Mouse (Mus musculus): Measurements from ENCODE around the gene Crybg1. TPM values are rescaled to one million over a fixed set of nuclear protein-coding genes. Genes with fewer than 3 reads are reported as not detected.

Gene Crybg1
- polyA plus RNA-seq, 1 experiment from 2014 or later: 0.43 TPM

DNA sequence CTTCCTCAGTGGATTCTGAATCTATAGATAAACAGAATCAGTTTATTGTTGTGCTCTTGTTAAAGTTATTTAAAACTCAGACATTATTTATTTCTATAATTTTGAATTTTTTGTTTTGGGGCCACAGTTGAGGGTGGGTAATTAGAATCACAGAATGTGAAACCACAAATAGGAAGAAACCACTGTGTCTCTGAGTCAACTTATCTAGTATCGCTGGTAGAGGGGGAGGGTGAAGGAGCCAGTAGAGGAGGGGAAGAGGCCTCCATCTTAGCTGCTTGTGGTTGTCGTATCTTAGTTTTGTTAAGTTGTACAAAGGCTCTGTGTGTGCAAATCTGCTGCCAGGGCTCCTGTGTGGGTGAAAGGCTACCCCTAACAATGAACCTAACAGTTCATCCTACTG, 231.9 kb downstream of the Crybg1 start:
- Histone ChIP-seq H3K4me1 (ENCODE audit: control insufficient read depth, insufficient read depth, low read length) (no peaks in the 10 kb centered on the region), H3K4me3 (ENCODE audit: low read depth, low read length) (no peak overlapping the region), H3K9ac (ENCODE audit: low read length) (no peak overlapping the region), H3K27me3 (ENCODE audit: control insufficient read depth, insufficient read depth, low read length) (no peaks in the 10 kb centered on the region), H3K36me3 (ENCODE audit: control insufficient read depth, insufficient read depth, low read length) (no peaks in the 10 kb centered on the region), H3K27ac (replicated peaks; ENCODE audit: low read depth, low read length) (no peak overlapping the region), H3K9me3 (ENCODE audit: control insufficient read depth, low read length) (no peaks in the 10 kb centered on the region), H3K4me2 (ENCODE audit: low read depth, severe bottlenecking) (no peak overlapping the region)
- ATAC-seq (ENCODE audit: insufficient number of reproducible peaks, low FRiP score, low TSS enrichment, low read depth) (no peak), DNase-seq (ENCODE audit: low spot score) (no peak)
- 100% methylated on average over 2 of the region's 2 CpGs for WGBS

DNA sequence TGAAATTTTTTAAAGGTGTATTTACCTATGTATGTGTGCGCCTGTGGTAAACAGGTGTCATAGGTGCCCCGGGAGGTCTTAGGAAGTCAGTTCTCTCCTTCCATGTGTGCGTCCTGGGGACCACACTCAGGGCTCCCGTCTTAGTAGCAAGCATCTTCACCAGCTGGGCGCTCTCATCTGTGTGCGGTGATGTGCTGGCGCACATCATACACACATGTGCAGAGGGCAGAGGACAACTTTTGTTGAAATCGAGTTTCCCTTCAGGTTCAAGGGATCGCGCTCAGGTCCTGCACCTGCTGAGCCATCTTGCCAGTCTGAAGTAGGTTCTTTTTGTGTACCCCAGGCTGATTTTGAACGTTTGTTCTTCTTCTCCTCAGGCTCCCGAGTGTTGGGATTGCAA, 232.5 kb downstream of the Crybg1 start:
- no peak for DNase-seq (ENCODE audit: low spot score)
- WGBS: 85% methylated on average over 12 of the region's 12 CpGs
- H3K4me1 ChIP-seq (ENCODE audit: control insufficient read depth, insufficient read depth, low read length): no peaks in the 10 kb centered on the region
- H3K9ac ChIP-seq (ENCODE audit: low read length): no peak overlapping the region
- H3K4me3 ChIP-seq (ENCODE audit: low read depth, low read length): no peak overlapping the region
- H3K4me2 ChIP-seq (ENCODE audit: low read depth, severe bottlenecking): no peak overlapping the region
- no peak overlapping the region for H3K27ac ChIP-seq (replicated peaks; ENCODE audit: low read depth, low read length)
- no peaks in the 10 kb centered on the region for H3K9me3 ChIP-seq (ENCODE audit: control insufficient read depth, low read length)
- H3K36me3 ChIP-seq (ENCODE audit: control insufficient read depth, insufficient read depth, low read length): no peaks in the 10 kb centered on the region
- no peak for ATAC-seq (ENCODE audit: insufficient number of reproducible peaks, low FRiP score, low TSS enrichment, low read depth)
- no peaks in the 10 kb centered on the region for H3K27me3 ChIP-seq (ENCODE audit: control insufficient read depth, insufficient read depth, low read length)

DNA sequence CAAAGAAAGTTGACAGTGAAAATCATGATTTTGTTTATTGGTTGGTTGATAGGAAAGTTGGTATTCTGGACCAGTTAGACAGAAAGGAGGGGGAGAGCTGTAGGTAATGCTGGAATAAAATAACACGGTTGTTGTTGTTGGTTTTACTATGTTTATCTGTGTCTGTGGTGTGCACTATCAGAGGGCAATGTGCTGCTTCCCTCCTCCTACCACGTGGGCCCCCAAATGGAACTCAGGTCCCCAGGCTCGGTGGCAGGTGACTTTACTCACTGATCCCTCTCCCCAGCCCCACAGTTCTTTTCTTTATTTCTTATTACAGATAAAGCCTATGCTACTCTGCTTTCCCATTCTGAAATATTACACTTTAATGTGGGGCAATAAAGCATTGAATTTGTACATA, 236.4 kb downstream of the Crybg1 start:
- no peaks in the 10 kb centered on the region for H3K9me3 ChIP-seq (ENCODE audit: control insufficient read depth, low read length)
- H3K4me1 ChIP-seq (ENCODE audit: control insufficient read depth, insufficient read depth, low read length): no peaks in the 10 kb centered on the region
- no peaks in the 10 kb centered on the region for H3K27me3 ChIP-seq (ENCODE audit: control insufficient read depth, insufficient read depth, low read length)
- 91% methylated on average over 3 of the region's 3 CpGs for WGBS
- ATAC-seq (ENCODE audit: insufficient number of reproducible peaks, low FRiP score, low TSS enrichment, low read depth): no peak
- H3K27ac ChIP-seq (replicated peaks; ENCODE audit: low read depth, low read length): no peak overlapping the region
- H3K4me3 ChIP-seq (ENCODE audit: low read depth, low read length): no peak overlapping the region
- H3K4me2 ChIP-seq (ENCODE audit: low read depth, severe bottlenecking): no peak overlapping the region
- H3K36me3 ChIP-seq (ENCODE audit: control insufficient read depth, insufficient read depth, low read length): no peaks in the 10 kb centered on the region
- H3K9ac ChIP-seq (ENCODE audit: low read length): no peak overlapping the region
- no peak for DNase-seq (ENCODE audit: low spot score)

DNA sequence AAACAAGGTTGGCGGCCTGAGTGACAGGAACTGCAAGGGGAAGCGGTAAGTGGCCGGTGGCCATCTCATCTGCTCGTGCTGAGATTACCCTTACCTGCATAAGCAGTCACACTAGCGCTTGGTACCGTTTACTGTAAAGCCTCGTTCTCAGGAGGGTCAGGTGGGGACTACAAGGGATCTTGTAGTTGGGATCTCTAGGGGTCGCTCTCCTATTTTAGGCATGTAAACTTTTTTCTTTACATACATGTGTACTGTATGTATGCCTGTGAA, 237.8 kb downstream of the Crybg1 start:
- no peak for ATAC-seq (ENCODE audit: insufficient number of reproducible peaks, low FRiP score, low TSS enrichment, low read depth)
- DNase-seq (ENCODE audit: low spot score): no peak
- H3K9ac ChIP-seq (ENCODE audit: low read length): no peak overlapping the region
- no peaks in the 10 kb centered on the region for H3K36me3 ChIP-seq (ENCODE audit: control insufficient read depth, insufficient read depth, low read length)
- no peaks in the 10 kb centered on the region for H3K4me1 ChIP-seq (ENCODE audit: control insufficient read depth, insufficient read depth, low read length)
- no peak overlapping the region for H3K27ac ChIP-seq (replicated peaks; ENCODE audit: low read depth, low read length)
- H3K27me3 ChIP-seq (ENCODE audit: control insufficient read depth, insufficient read depth, low read length): no peaks in the 10 kb centered on the region
- H3K4me3 ChIP-seq (ENCODE audit: low read depth, low read length): no peak overlapping the region
- H3K4me2 ChIP-seq (ENCODE audit: low read depth, severe bottlenecking): no peak overlapping the region
- 94% methylated on average over 8 of the region's 8 CpGs for WGBS
- no peaks in the 10 kb centered on the region for H3K9me3 ChIP-seq (ENCODE audit: control insufficient read depth, low read length)

DNA sequence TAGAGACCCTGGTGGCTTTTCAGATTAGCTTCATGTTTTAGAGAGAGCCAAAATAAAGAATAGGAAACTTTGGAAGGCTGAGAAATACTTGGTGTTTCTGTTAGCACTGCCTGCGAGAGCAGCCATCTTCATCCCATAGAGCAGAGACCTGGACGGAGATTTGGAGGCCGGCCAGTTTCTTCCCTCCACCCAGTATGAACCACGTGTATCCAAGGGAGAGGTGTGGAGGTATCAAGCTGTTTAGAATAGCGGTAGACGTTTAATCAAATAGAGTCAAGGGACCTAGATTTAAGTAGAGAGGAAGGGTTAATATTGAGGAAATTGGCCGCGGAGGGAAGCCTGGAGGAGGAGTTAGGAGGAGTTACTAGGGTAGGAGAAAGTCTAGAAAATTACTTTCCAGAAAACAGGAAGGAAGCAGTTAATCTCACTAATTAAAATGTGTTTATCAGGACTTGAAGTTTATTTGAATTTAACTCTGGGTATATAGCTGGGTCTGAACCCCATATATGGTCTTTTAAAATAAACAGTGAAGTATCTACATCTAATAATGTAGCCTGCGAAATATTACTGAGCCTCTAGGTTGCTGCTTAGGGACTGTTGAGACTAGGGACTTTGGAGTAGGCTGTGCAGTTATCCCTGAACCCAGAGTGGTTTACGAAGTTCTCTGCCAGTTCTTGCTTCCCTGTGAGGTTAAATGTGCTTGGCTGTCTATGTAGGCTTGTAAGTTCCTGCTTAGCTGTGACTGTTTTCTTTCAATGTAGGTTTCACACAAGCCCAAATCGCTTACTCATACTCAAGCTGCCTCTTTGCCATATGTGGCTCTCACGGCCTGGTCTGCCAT, 238.4 kb downstream of the Crybg1 start:
- no peaks in the 10 kb centered on the region for H3K27me3 ChIP-seq (ENCODE audit: control insufficient read depth, insufficient read depth, low read length)
- no peaks in the 10 kb centered on the region for H3K9me3 ChIP-seq (ENCODE audit: control insufficient read depth, low read length)
- H3K9ac ChIP-seq (ENCODE audit: low read length): no peak overlapping the region
- H3K27ac ChIP-seq (replicated peaks; ENCODE audit: low read depth, low read length): no peak overlapping the region
- H3K4me3 ChIP-seq (ENCODE audit: low read depth, low read length): no peak overlapping the region
- no peaks in the 10 kb centered on the region for H3K4me1 ChIP-seq (ENCODE audit: control insufficient read depth, insufficient read depth, low read length)
- no peak for ATAC-seq (ENCODE audit: insufficient number of reproducible peaks, low FRiP score, low TSS enrichment, low read depth)
- no peak for DNase-seq (ENCODE audit: low spot score)
- no peaks in the 10 kb centered on the region for H3K36me3 ChIP-seq (ENCODE audit: control insufficient read depth, insufficient read depth, low read length)
- 85% methylated on average over 12 of the region's 12 CpGs for WGBS
- H3K4me2 ChIP-seq (ENCODE audit: low read depth, severe bottlenecking): no peak overlapping the region

GRCm38 (mm10) chr10:43904569-43904968, 244.1 kb downstream of the Crybg1 start:
- ATAC-seq (ENCODE audit: insufficient number of reproducible peaks, low FRiP score, low TSS enrichment, low read depth) (no peak), DNase-seq (ENCODE audit: low spot score) (no peak)
- Histone ChIP-seq H3K36me3 (ENCODE audit: control insufficient read depth, insufficient read depth, low read length) (no peaks in the 10 kb centered on the region), H3K4me2 (ENCODE audit: low read depth, severe bottlenecking) (no peak overlapping the region), H3K9ac (ENCODE audit: low read length) (no peak overlapping the region), H3K27me3 (ENCODE audit: control insufficient read depth, insufficient read depth, low read length) (no peaks in the 10 kb centered on the region), H3K9me3 (ENCODE audit: control insufficient read depth, low read length) (no peaks in the 10 kb centered on the region), H3K4me1 (ENCODE audit: control insufficient read depth, insufficient read depth, low read length) (peaks cover 3% of the 10 kb centered on the region; the same call in 1 of the 2 replicates), H3K27ac (replicated peaks; ENCODE audit: low read depth, low read length) (no peak overlapping the region), H3K4me3 (ENCODE audit: low read depth, low read length) (no peak overlapping the region)
- 93% methylated on average over 1 of the region's 1 CpGs for WGBS

GRCm38 (mm10) chr10:43901578-43902194, 247.0 kb downstream of the Crybg1 start, which contains the start of the genes Qrsl1 and Rtn4ip1:
Qrsl1 (minus strand) TSS chr10:43901745.
Rtn4ip1 (plus strand) TSS chr10:43901807.
- peaks cover 3% of the 10 kb centered on the region; the same call in 1 of the 2 replicates for H3K4me1 ChIP-seq (ENCODE audit: control insufficient read depth, insufficient read depth, low read length)
- no peaks in the 10 kb centered on the region for H3K27me3 ChIP-seq (ENCODE audit: control insufficient read depth, insufficient read depth, low read length)
- DNase-seq (ENCODE audit: low spot score) (peak; percentile 98), ATAC-seq (ENCODE audit: insufficient number of reproducible peaks, low FRiP score, low TSS enrichment, low read depth) (peak; percentile 93)
- peak within 1 kb of the TSS; percentile 81 for H3K9ac ChIP-seq (ENCODE audit: low read length)
- peak within 1 kb of the TSS; percentile 70; the same call in 1 of the 2 replicates for H3K27ac ChIP-seq (replicated peaks; ENCODE audit: low read depth, low read length)
- no peaks in the 10 kb centered on the region for H3K9me3 ChIP-seq (ENCODE audit: control insufficient read depth, low read length)
- H3K36me3 ChIP-seq (ENCODE audit: control insufficient read depth, insufficient read depth, low read length): no peaks in the 10 kb centered on the region
- H3K4me3 ChIP-seq (ENCODE audit: low read depth, low read length): peak within 1 kb of the TSS; percentile 77
- H3K4me2 ChIP-seq (ENCODE audit: low read depth, severe bottlenecking): peak within 1 kb of the TSS; percentile 49
- WGBS: under 1% methylated on average over 40 of the region's 40 CpGs

GRCm38 (mm10) chr10:43900883-43901570, 247.6 kb downstream of the Crybg1 start:
- H3K4me2 ChIP-seq (ENCODE audit: low read depth, severe bottlenecking): peak overlapping the region; percentile 49
- no peaks in the 10 kb centered on the region for H3K9me3 ChIP-seq (ENCODE audit: control insufficient read depth, low read length)
- no peaks in the 10 kb centered on the region for H3K27me3 ChIP-seq (ENCODE audit: control insufficient read depth, insufficient read depth, low read length)
- WGBS: 10% methylated on average over 30 of the region's 30 CpGs
- H3K4me3 ChIP-seq (ENCODE audit: low read depth, low read length): peak overlapping the region; percentile 77
- DNase-seq (ENCODE audit: low spot score) (no peak), ATAC-seq (ENCODE audit: insufficient number of reproducible peaks, low FRiP score, low TSS enrichment, low read depth) (no peak)
- H3K4me1 ChIP-seq (ENCODE audit: control insufficient read depth, insufficient read depth, low read length): peaks cover 3% of the 10 kb centered on the region; the same call in 1 of the 2 replicates
- peak overlapping the region; percentile 81 for H3K9ac ChIP-seq (ENCODE audit: low read length)
- H3K27ac ChIP-seq (replicated peaks; ENCODE audit: low read depth, low read length): peak overlapping the region; percentile 70; the same call in 1 of the 2 replicates
- H3K36me3 ChIP-seq (ENCODE audit: control insufficient read depth, insufficient read depth, low read length): no peaks in the 10 kb centered on the region

Measured in limb, embryonic 11.5 days (tissue).